Mouse (Mus musculus): ENCODE results near the gene Ccdc106. TPM values are rescaled to one million over a fixed set of nuclear protein-coding genes. Genes with fewer than 3 reads are reported as not detected.

Ccdc106 gene
- total and polyA plus RNA-seq, 3 experiments: 0.25 to 0.53 TPM; not detected in 1

GRCm38 (mm10) chr7:5060944-5061773 lies 40.8 kb downstream of the Ccdc106 start:
- Histone ChIP-seq H3K36me3 (ENCODE audit: control insufficient read depth, insufficient read depth, low read length) (peaks cover 13% of the 10 kb centered on the region), H3K9ac (ENCODE audit: low read depth, low read length) (peak overlapping the region; percentile 88), H3K4me3 (peak overlapping the region; percentile 93), H3K27me3 (ENCODE audit: control insufficient read depth, insufficient read depth, low read length) (peaks cover 5% of the 10 kb centered on the region), H3K4me1 (ENCODE audit: control insufficient read depth, insufficient read depth, low read length) (peaks cover 4% of the 10 kb centered on the region), H3K79me2 (replicated peaks; ENCODE audit: control insufficient read depth, insufficient read depth, low read length) (peaks cover 3% of the 10 kb centered on the region), H3K27ac (peak overlapping the region; percentile 100)
- TF ChIP-seq EP300 (IDR thresholded peaks at IDR 0.05; ENCODE audit: insufficient read depth, low read depth, low read length) (no peak), CTCF (IDR thresholded peaks at IDR 0.05) (peak; percentile 78), POLR2A (IDR thresholded peaks at IDR 0.05; ENCODE audit: insufficient read depth, low read depth, low read length) (peak; percentile 37)
- DNase-seq: peak; percentile 97 to 98
- WGBS: under 1% methylated on average over 60 of the region's 60 CpGs
- intact Hi-C loops (cut with DNase I): loop anchor here (2.0 to 10.0 kb wide), 3 partner anchors 66 to 376 kb away; partner anchors contain the start of genes Hspbp1 and Kmt5c

GRCm38 (mm10) chr7:5061774-5062359 lies 41.5 kb downstream of the Ccdc106 start, which contains the start of gene U2af2:
Gene U2af2, plus strand, starts transcription at chr7:5062143.
- Histone ChIP-seq H3K4me3 (peak within 1 kb of the TSS; percentile 93), H3K9ac (ENCODE audit: low read depth, low read length) (peak within 1 kb of the TSS; percentile 90), H3K4me1 (ENCODE audit: control insufficient read depth, insufficient read depth, low read length) (peaks cover 6% of the 10 kb centered on the region), H3K36me3 (ENCODE audit: control insufficient read depth, insufficient read depth, low read length) (peaks cover 16% of the 10 kb centered on the region), H3K79me2 (replicated peaks; ENCODE audit: control insufficient read depth, insufficient read depth, low read length) (peaks cover 5% of the 10 kb centered on the region), H3K27ac (peak within 1 kb of the TSS; percentile 100), H3K27me3 (ENCODE audit: control insufficient read depth, insufficient read depth, low read length) (peaks cover 2% of the 10 kb centered on the region)
- DNase-seq: peak; percentile 95 to 96
- under 1% methylated on average over 56 of the region's 65 CpGs for WGBS
- intact Hi-C loops (cut with DNase I): loop anchor here (1.0 to 10.0 kb wide), 4 partner anchors 47 to 377 kb away; partner anchors contain the start of genes Gm44973, Hspbp1 and Kmt5c
- TF ChIP-seq EP300 (IDR thresholded peaks at IDR 0.05; ENCODE audit: insufficient read depth, low read depth, low read length) (no peak), POLR2A (IDR thresholded peaks at IDR 0.05; ENCODE audit: insufficient read depth, low read depth, low read length) (peak; percentile 68; the same call in 1 of the 2 replicates)

GRCm38 (mm10) chr7:5062360-5063001 lies 42.1 kb downstream of the Ccdc106 start:
- H3K9ac ChIP-seq (ENCODE audit: low read depth, low read length): peak overlapping the region; percentile 90
- H3K4me1 ChIP-seq (ENCODE audit: control insufficient read depth, insufficient read depth, low read length): peaks cover 6% of the 10 kb centered on the region
- intact Hi-C loops (cut with DNase I): loop anchor here (1.0 to 10.0 kb wide), 4 partner anchors 16 to 378 kb away; partner anchors contain the start of genes Gm44973, Hspbp1 and Kmt5c
- no peak for TF ChIP-seq CTCF (IDR thresholded peaks at IDR 0.05)
- no peak; the same call in 1 of the 2 replicates for TF ChIP-seq POLR2A (IDR thresholded peaks at IDR 0.05; ENCODE audit: insufficient read depth, low read depth, low read length)
- DNase-seq: no peak
- peaks cover 16% of the 10 kb centered on the region for H3K36me3 ChIP-seq (ENCODE audit: control insufficient read depth, insufficient read depth, low read length)
- H3K27ac ChIP-seq: peak overlapping the region; percentile 100
- H3K27me3 ChIP-seq (ENCODE audit: control insufficient read depth, insufficient read depth, low read length): no peaks in the 10 kb centered on the region; the same call in 1 of the 2 replicates
- H3K79me2 ChIP-seq (replicated peaks; ENCODE audit: control insufficient read depth, insufficient read depth, low read length): peaks cover 6% of the 10 kb centered on the region
- 1% methylated on average over 50 of the region's 51 CpGs for WGBS
- peak overlapping the region; percentile 93 for H3K4me3 ChIP-seq

- no peak for DNase-seq
- no peak overlapping the region for H3K9ac ChIP-seq (ENCODE audit: low read depth, low read length)
- no peaks in the 10 kb centered on the region for H3K27me3 ChIP-seq (ENCODE audit: control insufficient read depth, insufficient read depth, low read length)
- TF ChIP-seq EP300 (IDR thresholded peaks at IDR 0.05; ENCODE audit: insufficient read depth, low read depth, low read length) (no peak), POLR2A (IDR thresholded peaks at IDR 0.05; ENCODE audit: insufficient read depth, low read depth, low read length) (no peak), CTCF (IDR thresholded peaks at IDR 0.05) (no peak)
- H3K4me1 ChIP-seq (ENCODE audit: control insufficient read depth, insufficient read depth, low read length): peaks cover 6% of the 10 kb centered on the region
- H3K4me3 ChIP-seq: no peak overlapping the region
- intact Hi-C loops (cut with DNase I): loop anchor here (5.0 to 10.0 kb wide), 2 partner anchors 323 to 380 kb away; partner anchors contain the start of genes Hspbp1 and Kmt5c
- H3K27ac ChIP-seq: no peak overlapping the region
- H3K79me2 ChIP-seq (replicated peaks; ENCODE audit: control insufficient read depth, insufficient read depth, low read length): peaks cover 7% of the 10 kb centered on the region
- 83% methylated on average over 6 of the region's 6 CpGs for WGBS
- peaks cover 19% of the 10 kb centered on the region for H3K36me3 ChIP-seq (ENCODE audit: control insufficient read depth, insufficient read depth, low read length)
Measured at GRCm38 (mm10) chr7:5064886-5065285, 44.5 kb downstream of the Ccdc106 start.

- H3K4me3 ChIP-seq: no peak overlapping the region
- H3K9ac ChIP-seq (ENCODE audit: low read depth, low read length): no peak overlapping the region
- intact Hi-C loops (cut with DNase I): no loop called here
- TF ChIP-seq CTCF (IDR thresholded peaks at IDR 0.05) (no peak), POLR2A (IDR thresholded peaks at IDR 0.05; ENCODE audit: insufficient read depth, low read depth, low read length) (no peak), EP300 (IDR thresholded peaks at IDR 0.05; ENCODE audit: insufficient read depth, low read depth, low read length) (no peak)
- WGBS: 67% methylated on average over 1 of the region's 1 CpGs
- no peak overlapping the region for H3K27ac ChIP-seq
- no peak for DNase-seq
- H3K27me3 ChIP-seq (ENCODE audit: control insufficient read depth, insufficient read depth, low read length): no peaks in the 10 kb centered on the region
- peaks cover 2% of the 10 kb centered on the region for H3K79me2 ChIP-seq (replicated peaks; ENCODE audit: control insufficient read depth, insufficient read depth, low read length)
- no peaks in the 10 kb centered on the region for H3K4me1 ChIP-seq (ENCODE audit: control insufficient read depth, insufficient read depth, low read length)
- H3K36me3 ChIP-seq (ENCODE audit: control insufficient read depth, insufficient read depth, low read length): peaks cover 15% of the 10 kb centered on the region
Measured at GRCm38 (mm10) chr7:5073586-5073985, 53.2 kb downstream of the Ccdc106 start.
